Mouse (Mus musculus) thymus, adult 2 months (tissue): Measurements from ENCODE around the gene Col18a1. TPM values are rescaled to one million over a fixed set of nuclear protein-coding genes. Genes with fewer than 3 reads are reported as not detected.

Experiments
- DNase-seq: peaks from one replicate; pipeline ENCODE4 v3.0.0; 2021
- H3K27ac ChIP-seq: fragments of 200-500 bp; 2 replicates; pipeline ENCODE4 v1.5.1; 2012; ENCODE audit warnings: low read length, control low read depth; ENCODE audit not compliant: control insufficient read depth, insufficient read depth
- H3K27me3 ChIP-seq: fragments of 200-500 bp; 2 replicates; pipeline ENCODE4 v1.6.1; 2012; ENCODE audit warnings: mild to moderate bottlenecking, low read length, moderate library complexity, mixed read lengths; ENCODE audit not compliant: control insufficient read depth, insufficient read depth
- H3K36me3 ChIP-seq: fragments of 200-500 bp; 2 replicates; pipeline ENCODE4 v1.6.1; 2012; ENCODE audit warnings: mild to moderate bottlenecking, low read length, moderate library complexity; ENCODE audit not compliant: control insufficient read depth, insufficient read depth
- H3K4me1 ChIP-seq: fragments of 200-500 bp; replicated peaks from 2 replicates; pipeline ENCODE4 v1.6.1; 2012; ENCODE audit warnings: low read length; ENCODE audit not compliant: control insufficient read depth, insufficient read depth
- H3K4me3 ChIP-seq: fragments of 200-500 bp; 2 replicates; pipeline ENCODE4 v1.5.1; 2012; ENCODE audit warnings: mild to moderate bottlenecking, low read length, control low read depth, moderate library complexity; ENCODE audit not compliant: control insufficient read depth, insufficient read depth
- CTCF ChIP-seq: fragments of 200-500 bp; IDR thresholded peaks from 2 replicates; pipeline ENCODE4 v1.5.1; 2012; ENCODE audit warnings: mild to moderate bottlenecking, control low read depth, low read length, moderate library complexity, borderline replicate concordance; ENCODE audit not compliant: control insufficient read depth, poor library complexity, insufficient read depth; ENCODE audit errors: extremely low read depth
- POLR2A ChIP-seq: fragments of 200-500 bp; IDR thresholded peaks from 2 replicates; pipeline ENCODE4 v1.6.1; 2012; ENCODE audit warnings: mild to moderate bottlenecking, low read length, control low read depth, moderate library complexity; ENCODE audit not compliant: control insufficient read depth, poor library complexity, insufficient read depth; ENCODE audit errors: extremely low read depth
- WGBS: fragments of 180-500 bp; shearing (Covaris S2); methylation state at CpG from one replicate; pipeline ENCODE4 v1.1.7; 2018; 5-methylcytosine and 5-hydroxymethylcytosine counted together
- polyA plus RNA-seq: library from polyadenylated mRNA; depleted of rRNA; stranded (reverse); fragments of >200 nt; gene quantifications from 2 replicates; pipeline ENCODE4 v1.2.3, GENCODE M21; 2012

Col18a1 gene
- polyA plus RNA-seq, 1 experiment, result 20.7 TPM

GRCm38 (mm10) chr10:77056768-77057167 is 109.6 kb downstream of the Col18a1 start:
- 85% methylated on average over 10 of the region's 10 CpGs for WGBS
- Histone ChIP-seq H3K4me1 (no peaks in the 10 kb centered on the region), H3K27me3 (no peaks in the 10 kb centered on the region), H3K36me3 (no peaks in the 10 kb centered on the region), H3K4me3 (no peak overlapping the region), H3K27ac (no peak overlapping the region)
- DNase-seq, result no peak
- TF ChIP-seq POLR2A, result no peak
- TF ChIP-seq CTCF, result no peak

GRCm38 (mm10) chr10:77048606-77049005 is 117.7 kb downstream of the Col18a1 start:
- TF ChIP-seq POLR2A (no peak), CTCF (no peak)
- no peaks in the 10 kb centered on the region for H3K27me3 ChIP-seq
- WGBS, result 96% methylated on average over 3 of the region's 3 CpGs
- H3K36me3 ChIP-seq, result no peaks in the 10 kb centered on the region
- no peak overlapping the region for H3K4me3 ChIP-seq
- H3K4me1 ChIP-seq, result no peaks in the 10 kb centered on the region
- no peak overlapping the region for H3K27ac ChIP-seq
- DNase-seq, result no peak

DNA sequence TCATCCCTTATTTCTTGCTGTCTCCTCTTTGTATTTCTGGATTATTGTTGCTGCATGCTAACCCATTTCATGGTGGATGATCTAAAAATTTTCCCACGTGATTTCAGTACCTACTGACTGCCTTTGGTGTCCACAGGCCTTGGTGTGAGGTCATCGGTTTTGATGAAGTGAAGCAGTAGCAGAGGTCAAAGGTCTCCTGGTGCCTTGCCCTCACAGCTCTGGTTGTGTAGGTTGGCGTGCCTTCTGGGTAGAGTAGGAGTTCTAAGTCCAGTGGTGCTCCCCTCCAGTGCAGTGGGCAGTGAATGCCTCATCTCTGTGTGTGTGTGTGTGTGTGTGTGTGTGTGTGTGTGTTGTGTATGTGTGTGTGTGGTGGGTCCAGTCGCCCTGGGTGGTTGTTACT is 118.2 kb downstream of the Col18a1 start:
- TF ChIP-seq CTCF, result no peak
- TF ChIP-seq POLR2A, result no peak
- no peaks in the 10 kb centered on the region for H3K27me3 ChIP-seq
- no peak overlapping the region for H3K27ac ChIP-seq
- 88% methylated on average over 4 of the region's 4 CpGs for WGBS
- H3K4me3 ChIP-seq, result no peak overlapping the region
- no peaks in the 10 kb centered on the region for H3K4me1 ChIP-seq
- no peaks in the 10 kb centered on the region for H3K36me3 ChIP-seq
- no peak for DNase-seq

DNA sequence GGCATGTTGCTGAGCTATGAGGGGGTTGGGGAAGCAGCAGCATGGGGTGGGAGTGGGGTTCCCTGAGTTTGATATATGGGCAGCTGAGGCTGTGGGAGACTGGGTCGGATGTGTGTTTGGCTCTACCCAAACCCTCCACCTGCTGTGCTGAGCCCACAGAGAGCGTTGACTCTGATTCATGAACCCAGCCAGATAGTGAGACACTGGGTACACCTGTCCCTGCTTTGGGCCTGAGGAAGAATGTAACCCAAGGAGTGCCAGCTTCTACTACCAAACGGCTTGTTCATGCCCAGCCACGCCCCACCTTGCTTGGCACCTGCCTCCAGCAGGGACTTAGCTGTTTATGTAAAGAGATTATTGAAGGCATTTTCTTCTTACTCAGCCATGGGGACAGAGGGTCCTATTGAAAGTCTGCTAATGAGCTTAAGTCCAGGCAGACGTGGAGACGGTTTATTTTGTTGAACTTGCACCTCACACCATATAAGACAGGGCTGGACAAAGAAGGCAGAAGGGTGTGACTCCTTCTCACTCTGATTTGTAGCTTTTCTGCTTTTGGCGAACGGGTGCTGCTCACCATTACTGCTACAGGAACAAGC is 127.7 kb downstream of the Col18a1 start:
- H3K36me3 ChIP-seq, result no peaks in the 10 kb centered on the region
- H3K4me3 ChIP-seq, result no peak overlapping the region
- TF ChIP-seq CTCF (no peak), POLR2A (no peak)
- DNase-seq, result no peak
- no peaks in the 10 kb centered on the region for H3K27me3 ChIP-seq
- H3K4me1 ChIP-seq, result peaks cover 14% of the 10 kb centered on the region
- H3K27ac ChIP-seq, result no peak overlapping the region
- WGBS, result 96% methylated on average over 8 of the region's 8 CpGs

GRCm38 (mm10) chr10:77035487-77035886 is 130.9 kb downstream of the Col18a1 start:
- no peak for DNase-seq
- peaks cover 23% of the 10 kb centered on the region for H3K4me1 ChIP-seq
- H3K36me3 ChIP-seq, result no peaks in the 10 kb centered on the region
- 69% methylated on average over 6 of the region's 6 CpGs for WGBS
- TF ChIP-seq POLR2A (no peak), CTCF (no peak)
- no peak overlapping the region for H3K4me3 ChIP-seq
- no peak overlapping the region for H3K27ac ChIP-seq
- no peaks in the 10 kb centered on the region for H3K27me3 ChIP-seq

DNA sequence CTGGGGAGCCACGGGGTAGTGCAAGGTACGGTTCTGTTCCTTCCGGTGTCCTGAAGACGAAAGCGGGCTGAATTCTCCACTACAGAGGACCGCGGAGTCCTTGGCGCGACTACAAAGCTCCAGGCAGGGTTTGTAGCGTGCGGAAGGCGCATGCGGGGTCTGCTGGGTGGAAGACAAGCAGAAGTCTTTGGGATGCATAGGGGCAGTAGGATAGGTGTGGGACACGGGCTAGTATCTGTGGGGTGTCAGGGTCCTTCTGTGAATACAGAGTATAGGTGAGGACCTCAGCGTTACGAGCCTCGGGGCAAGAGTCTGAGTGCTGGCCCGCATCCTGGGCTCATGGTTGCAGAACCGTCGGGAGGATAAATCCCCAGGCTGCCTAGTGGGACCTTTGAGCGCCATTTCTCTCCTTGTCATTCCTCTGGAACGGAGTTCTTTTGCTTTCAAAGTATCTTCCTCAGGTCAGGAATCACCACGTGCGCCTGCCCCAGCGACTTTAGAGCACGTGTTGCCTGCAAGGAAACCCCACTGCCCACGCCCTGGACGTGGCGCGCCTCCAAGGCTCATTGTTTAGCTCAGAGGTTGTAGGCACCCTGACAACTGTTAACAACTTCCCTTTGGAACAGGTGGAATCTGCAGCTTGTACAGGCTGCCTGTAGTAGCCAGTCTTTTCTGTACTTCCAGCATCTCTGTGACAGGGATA is 132.9 kb downstream of the Col18a1 start:
- no peaks in the 10 kb centered on the region for H3K36me3 ChIP-seq
- under 1% methylated on average over 30 of the region's 30 CpGs for WGBS
- peak; percentile 35 for DNase-seq
- H3K27me3 ChIP-seq, result no peaks in the 10 kb centered on the region
- H3K4me3 ChIP-seq, result peak overlapping the region; percentile 77
- TF ChIP-seq CTCF, result no peak
- TF ChIP-seq POLR2A, result no peak
- no peak overlapping the region for H3K27ac ChIP-seq
- H3K4me1 ChIP-seq, result peaks cover 23% of the 10 kb centered on the region
